In the genomic region with DNA sequence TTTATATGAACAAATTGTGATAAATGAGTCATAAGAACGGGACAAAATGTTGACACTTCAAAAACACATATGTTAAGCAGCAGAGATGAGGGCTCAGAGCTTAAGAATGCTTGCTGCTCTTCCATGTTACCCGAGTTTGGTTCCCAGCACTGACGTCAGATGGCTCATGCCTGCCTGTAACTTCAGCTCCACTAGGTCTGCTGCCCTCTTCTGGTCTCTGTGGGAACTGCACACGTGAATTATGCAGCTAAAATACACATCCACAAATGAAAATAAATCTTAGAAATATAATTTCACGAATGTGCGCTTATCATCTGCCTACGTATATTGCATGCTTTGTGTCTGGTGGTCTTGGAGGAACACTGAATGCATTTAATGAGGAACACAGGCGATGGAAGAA, we compare ENCODE assay signal across 10 mouse cellular contexts.
DNase-seq lines count a peak whose midpoint lies in the region; ATAC-seq and TF ChIP-seq lines count a peak whose summit lies in the region.
"Had no signal": no experiment of that assay in that cellular context is flagged by ENCODE, and none has a peak within 500 bp of the region (broad histone marks: within the 10 kb centered on the region; RNA-seq: fewer than 3 reads in every experiment).

No protein-coding gene starts in this region.

- H3K27ac ChIP-seq in gastrocnemius, adult 2 months, result no peak overlapping the region
- no peak overlapping the region for H3K27ac ChIP-seq in cortical plate, adult 2 months (ENCODE audit: insufficient read depth, low read length)
- no peak overlapping the region for H3K27ac ChIP-seq in hindbrain, embryonic 10.5 days

- peak; percentile 57 for TF ChIP-seq CTCF in gastrocnemius, adult 2 months (IDR thresholded peaks at IDR 0.05)
- TF ChIP-seq CTCF in cortical plate, adult 2 months (IDR thresholded peaks at IDR 0.05; ENCODE audit: extremely low read depth, insufficient read depth, low read length), result peak; percentile 38

- no peak overlapping the region for H3K4me3 ChIP-seq in gastrocnemius, adult 2 months
- H3K4me3 ChIP-seq in cortical plate, adult 2 months (ENCODE audit: insufficient read depth, low read length), result no peak overlapping the region
- no peak overlapping the region for H3K4me3 ChIP-seq in hindbrain, embryonic 10.5 days
- H3K4me3 ChIP-seq: myocyte had no signal

- intact Hi-C loops in gastrocnemius, adult 2 months (cut with DNase I), result no loop called here

- no peaks in the 10 kb centered on the region for H3K27me3 ChIP-seq in hindbrain, embryonic 10.5 days (ENCODE audit: insufficient read depth, poor library complexity, severe bottlenecking)

- no peak for DNase-seq in gastrocnemius, adult 2 months
- DNase-seq in gastrocnemius, adult 18-20 months (ENCODE audit: low spot score), result no peak
- DNase-seq in retina, embryonic 14.5 days (ENCODE audit: low spot score), result peak; percentile 24
- DNase-seq in retina, postnatal 1 day, result no peak
- DNase-seq in hindbrain, embryonic 10.5 days (ENCODE audit: low spot score), result no peak
- DNase-seq in gastrocnemius, postnatal 4 days (ENCODE audit: low spot score in 2 of 2), result no peak
- DNase-seq: layer of hippocampus, postnatal 36 days had no signal

- no peaks in the 10 kb centered on the region for H3K4me1 ChIP-seq in cortical plate, adult 2 months (ENCODE audit: control insufficient read depth, insufficient read depth, low read length)
- H3K4me1 ChIP-seq in hindbrain, embryonic 10.5 days (replicated peaks), result no peaks in the 10 kb centered on the region

- TF ChIP-seq POLR2A in cortical plate, adult 2 months (IDR thresholded peaks at IDR 0.05; ENCODE audit: extremely low read depth, insufficient read depth, low read length), result no peak

- WGBS in hindbrain, embryonic 10.5 days, result 79% methylated on average over 8 of the region's 8 CpGs

- H3K9me3 ChIP-seq in hindbrain, embryonic 10.5 days, result no peaks in the 10 kb centered on the region

- ATAC-seq in megakaryocyte progenitor cell, adult 5-6 weeks (replicated peaks; ENCODE audit: poor library complexity), result peak; percentile 54; the same call in 1 of the 2 replicates

- H3K36me3 ChIP-seq in hindbrain, embryonic 10.5 days, result no peaks in the 10 kb centered on the region
